Mouse (Mus musculus) urinary bladder, adult 18-20 months (tissue): Measurements from ENCODE around the gene Etl4.

Experiments
- DNase-seq, 2 experiments: peaks; one replicate each; pipeline ENCODE4 v3.0.0; 2022; ENCODE audit warnings: low spot score in 2 of 2, mixed read lengths in 2 of 2

The Etl4 gene

GRCm38 (mm10) chr2:20568456-20568855 is 658.9 kb downstream of the Etl4 start:
- DNase-seq = no peak

- no peak for DNase-seq
Observed at GRCm38 (mm10) chr2:20571940-20572339, 662.4 kb downstream of the Etl4 start.

- no peak for DNase-seq
Observed at GRCm38 (mm10) chr2:20580331-20580730, 670.8 kb downstream of the Etl4 start.

GRCm38 (mm10) chr2:20583032-20583431 is 673.5 kb downstream of the Etl4 start:
- DNase-seq = no peak

GRCm38 (mm10) chr2:20583562-20584153 is 674.1 kb downstream of the Etl4 start:
- no peak for DNase-seq

- no peak for DNase-seq
Observed at GRCm38 (mm10) chr2:20587913-20588312, 678.3 kb downstream of the Etl4 start.

GRCm38 (mm10) chr2:20588631-20589030 is 679.1 kb downstream of the Etl4 start:
- DNase-seq = no peak

GRCm38 (mm10) chr2:20594129-20594528 is 684.5 kb downstream of the Etl4 start:
- DNase-seq = no peak

GRCm38 (mm10) chr2:20595000-20595399 is 685.4 kb downstream of the Etl4 start:
- no peak for DNase-seq

- DNase-seq = no peak
Observed at GRCm38 (mm10) chr2:20596558-20596957, 687.0 kb downstream of the Etl4 start.

GRCm38 (mm10) chr2:20597193-20597592 is 687.6 kb downstream of the Etl4 start:
- no peak for DNase-seq

- DNase-seq = no peak
Observed at GRCm38 (mm10) chr2:20602656-20603055, 693.1 kb downstream of the Etl4 start.

- DNase-seq = no peak
Observed at GRCm38 (mm10) chr2:20603536-20603935, 694.0 kb downstream of the Etl4 start.

GRCm38 (mm10) chr2:20603991-20604390 is 694.4 kb downstream of the Etl4 start:
- DNase-seq = no peak

- DNase-seq = no peak
Observed at GRCm38 (mm10) chr2:20609203-20609602, 699.6 kb downstream of the Etl4 start.

GRCm38 (mm10) chr2:20615948-20616347 is 706.4 kb downstream of the Etl4 start:
- DNase-seq = peak in 1 of 2 experiments; percentile 30

- DNase-seq = no peak
Observed at GRCm38 (mm10) chr2:20618396-20618795, 708.8 kb downstream of the Etl4 start.

GRCm38 (mm10) chr2:20619881-20620280 is 710.3 kb downstream of the Etl4 start:
- peak in 1 of 2 experiments; percentile 5 for DNase-seq

- DNase-seq = no peak
Observed at GRCm38 (mm10) chr2:20629156-20629712, 719.7 kb downstream of the Etl4 start.

GRCm38 (mm10) chr2:20638604-20639003 is 729.0 kb downstream of the Etl4 start:
- no peak for DNase-seq

- no peak for DNase-seq
Observed at GRCm38 (mm10) chr2:20639721-20640120, 730.1 kb downstream of the Etl4 start.

- DNase-seq = no peak
Observed at GRCm38 (mm10) chr2:20642818-20643217, 733.2 kb downstream of the Etl4 start.

GRCm38 (mm10) chr2:20649817-20650216 is 740.2 kb downstream of the Etl4 start:
- no peak for DNase-seq

- DNase-seq = no peak
Observed at GRCm38 (mm10) chr2:20653116-20653515, 743.5 kb downstream of the Etl4 start.
